Mouse (Mus musculus) activated CD4-positive, CD25-positive, alpha-beta regulatory T cell, adult 9 weeks (primary cell): ENCODE results near the gene Mest. TPM values are rescaled to one million over a fixed set of nuclear protein-coding genes. Genes with fewer than 3 reads are reported as not detected.

ENCODE experiments used
- polyA plus RNA-seq: library from polyadenylated mRNA; unstranded; fragments of 100-300 nt; shearing (Covaris generic); gene quantifications from one replicate; pipeline ENCODE4 v1.2.1, GENCODE M21; 2017

Mest gene
- 1.1 TPM for polyA plus RNA-seq

DNA sequence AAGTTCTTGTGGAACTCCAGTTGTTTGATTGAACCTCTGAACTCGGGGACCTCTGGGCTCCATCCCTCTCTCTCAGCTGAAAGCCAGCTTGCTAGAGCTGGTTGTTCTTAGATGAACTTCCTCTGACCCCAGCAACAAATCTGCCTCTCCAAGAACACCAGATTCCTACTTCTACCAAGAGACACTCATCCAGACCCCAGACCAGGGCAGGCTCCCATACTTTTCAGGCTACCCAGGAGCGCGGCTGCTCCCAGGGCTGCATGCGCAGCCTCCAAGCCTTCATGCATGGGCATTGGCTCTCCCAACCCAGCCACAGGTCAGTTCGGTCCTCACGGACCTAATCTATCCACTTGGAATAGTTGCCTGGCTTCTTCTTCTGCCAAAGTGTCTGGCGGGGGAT, at the start of gene Mest:
Gene Mest (plus strand): TSS at position 217 of the 400 bp plus-strand sequence.

DNA sequence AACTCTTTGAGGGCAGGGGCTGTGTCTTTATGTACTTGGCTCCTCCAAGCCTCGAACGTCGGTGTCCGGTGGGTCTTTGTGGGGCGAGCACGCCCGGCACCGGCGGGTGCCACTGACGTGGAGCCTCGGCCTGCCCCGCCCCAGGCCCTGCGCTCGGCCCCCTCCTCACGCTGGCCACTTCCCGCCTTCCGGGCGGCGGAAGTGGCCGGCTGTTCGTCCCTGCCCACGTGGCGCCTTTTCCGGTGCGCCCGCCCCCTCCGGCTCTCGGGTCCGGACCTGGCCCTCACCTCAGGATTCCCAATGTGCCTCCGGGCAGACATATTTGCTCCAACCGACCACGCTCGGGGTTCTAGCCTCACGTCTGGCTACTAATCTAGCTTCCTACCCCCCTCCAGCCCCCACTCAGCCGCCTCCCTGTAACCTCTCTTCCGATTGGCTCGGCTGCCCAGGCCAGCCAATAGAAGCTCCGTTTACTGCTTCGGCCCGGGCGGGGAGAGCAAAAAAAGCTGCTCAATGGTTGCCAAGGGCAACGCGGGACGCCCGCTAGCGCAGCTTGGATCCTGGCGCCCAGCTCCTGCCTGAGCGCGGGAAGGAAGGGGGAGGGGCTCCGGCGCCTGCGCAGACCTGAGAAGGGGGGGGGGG, 29.9 kb upstream of the Mest start, which contains the start of gene Cep41:
Gene Cep41 (minus strand): TSS at position 400 of the 642 bp plus-strand sequence.

Other genes with a start within 250 kb of the Mest start
- 66.7 TPM for gene Tmem209, start 213.8 kb upstream of the Mest start, polyA plus RNA-seq
- not detected for gene Ssmem1, start 213.7 kb upstream of the Mest start, polyA plus RNA-seq
- gene Cpa2, start 182.0 kb upstream of the Mest start, polyA plus RNA-seq, result 0.44 TPM
- gene Cpa4, start 155.2 kb upstream of the Mest start, polyA plus RNA-seq, result not detected
- gene Cpa5, start 112.5 kb upstream of the Mest start, polyA plus RNA-seq, result not detected
- gene Cpa1, start 84.3 kb upstream of the Mest start, polyA plus RNA-seq, result not detected
- gene Cep41, start 29.8 kb upstream of the Mest start, polyA plus RNA-seq, result 12.5 TPM
- gene Copg2, start 173.2 kb downstream of the Mest start, polyA plus RNA-seq, result 60.0 TPM
- not detected for gene Tsga13, start 192.0 kb downstream of the Mest start, polyA plus RNA-seq
- gene Klf14, start 235.5 kb downstream of the Mest start, polyA plus RNA-seq, result not detected